In the genomic region with DNA sequence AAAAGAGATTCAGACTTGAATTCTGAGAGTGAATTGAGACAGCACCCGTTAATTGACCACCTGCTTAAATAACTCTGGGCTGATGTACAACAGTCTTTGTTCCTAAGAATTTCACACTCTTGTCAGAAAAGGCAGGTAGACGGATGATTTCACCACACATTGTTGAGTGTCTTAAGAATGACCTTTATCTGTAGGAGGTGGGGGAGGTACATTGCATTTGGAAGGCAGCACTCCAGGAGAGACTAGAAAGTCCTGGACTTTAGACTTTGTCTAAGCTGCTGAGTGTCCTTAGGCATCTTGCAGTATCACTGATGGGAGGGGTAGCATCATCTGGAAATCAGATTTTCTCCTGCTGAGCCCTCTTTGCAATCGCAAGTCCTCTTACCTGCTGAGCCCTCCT, we compare ENCODE assay signal across 7 mouse cellular contexts.
"Had no signal": no experiment of that assay in that cellular context is flagged by ENCODE, and none has a peak within 500 bp of the region (broad histone marks: within the 10 kb centered on the region; RNA-seq: fewer than 3 reads in every experiment).

No protein-coding gene starts in this region.

- DNase-seq: liver, postnatal 0 days; lung, adult 2 months; lung, postnatal 14 days; right cerebral cortex, postnatal 14 days; thymus, adult 2 months; thymus, postnatal 25 days; thymus, postnatal 4 days had no signal
